Mouse (Mus musculus): Measurements from ENCODE around the gene Nbas.

The Nbas gene

GRCm38 (mm10) chr12:13532731-13533365 is 263.9 kb downstream of the Nbas start:
- in situ Hi-C loops (cut with MboI, MseI), result loop anchor here in 1 of 2 experiments (10.0 kb wide), 1 partner anchor 1972 kb away; no protein-coding TSS in a partner anchor

GRCm38 (mm10) chr12:13539171-13539570 is 270.2 kb downstream of the Nbas start:
- in situ Hi-C loops (cut with MboI, MseI), result loop anchor here in 1 of 2 experiments (10.0 kb wide), 1 partner anchor 1966 kb away; no protein-coding TSS in a partner anchor

- in situ Hi-C loops (cut with MboI, MseI), result no loop called here
Measured at GRCm38 (mm10) chr12:13543806-13544205, 274.9 kb downstream of the Nbas start.

GRCm38 (mm10) chr12:13563646-13564289 is 294.8 kb downstream of the Nbas start:
- in situ Hi-C loops (cut with MboI, MseI), result no loop called here

GRCm38 (mm10) chr12:13564330-13564729 is 295.4 kb downstream of the Nbas start:
- in situ Hi-C loops (cut with MboI, MseI), result no loop called here

- in situ Hi-C loops (cut with MboI, MseI), result no loop called here
Measured at GRCm38 (mm10) chr12:13566421-13566820, 297.5 kb downstream of the Nbas start.

- in situ Hi-C loops (cut with MboI, MseI), result no loop called here
Measured at GRCm38 (mm10) chr12:13575158-13575557, 306.2 kb downstream of the Nbas start.

- in situ Hi-C loops (cut with MboI, MseI), result no loop called here
Measured at GRCm38 (mm10) chr12:13575605-13576600, 307.0 kb downstream of the Nbas start.

- in situ Hi-C loops (cut with MboI, MseI), result no loop called here
Measured at GRCm38 (mm10) chr12:13576761-13577160, 307.8 kb downstream of the Nbas start.

GRCm38 (mm10) chr12:13580796-13581195 is 311.9 kb downstream of the Nbas start:
- in situ Hi-C loops (cut with MboI, MseI), result no loop called here

- in situ Hi-C loops (cut with MboI, MseI), result no loop called here
Measured at GRCm38 (mm10) chr12:13583386-13583785, 314.5 kb downstream of the Nbas start.

GRCm38 (mm10) chr12:13585527-13586156 is 316.7 kb downstream of the Nbas start:
- in situ Hi-C loops (cut with MboI, MseI), result no loop called here

GRCm38 (mm10) chr12:13587675-13588074 is 318.7 kb downstream of the Nbas start:
- in situ Hi-C loops (cut with MboI, MseI), result no loop called here

GRCm38 (mm10) chr12:13589021-13589420 is 320.1 kb downstream of the Nbas start:
- in situ Hi-C loops (cut with MboI, MseI), result no loop called here

- in situ Hi-C loops (cut with MboI, MseI), result no loop called here
Measured at GRCm38 (mm10) chr12:13594746-13595469, 326.0 kb downstream of the Nbas start.

GRCm38 (mm10) chr12:13597026-13597425 is 328.1 kb downstream of the Nbas start:
- in situ Hi-C loops (cut with MboI, MseI), result no loop called here

GRCm38 (mm10) chr12:13598545-13598944 is 329.6 kb downstream of the Nbas start:
- in situ Hi-C loops (cut with MboI, MseI), result no loop called here

- in situ Hi-C loops (cut with MboI, MseI), result no loop called here
Measured at GRCm38 (mm10) chr12:13602414-13602813, 333.5 kb downstream of the Nbas start.

- in situ Hi-C loops (cut with MboI, MseI), result no loop called here
Measured at GRCm38 (mm10) chr12:13607021-13607420, 338.1 kb downstream of the Nbas start.

GRCm38 (mm10) chr12:13609027-13609426 is 340.1 kb downstream of the Nbas start:
- in situ Hi-C loops (cut with MboI, MseI), result no loop called here

- in situ Hi-C loops (cut with MboI, MseI), result no loop called here
Measured at GRCm38 (mm10) chr12:13613041-13613440, 344.1 kb downstream of the Nbas start.
